Mouse (Mus musculus) stomach, postnatal 0 days (tissue): ENCODE data around the gene Gjb4.

ENCODE experiments used
- CTCF ChIP-seq: IDR thresholded peaks from 2 replicates; pipeline ENCODE4 v1.5.1; 2016; ENCODE audit warnings: antibody characterized with exemption, low read depth, mild to moderate bottlenecking, moderate library complexity
- EP300 ChIP-seq: optimal IDR thresholded peaks from 2 replicates; pipeline ENCODE3; 2016; ENCODE audit warnings: antibody characterized with exemption

DNA sequence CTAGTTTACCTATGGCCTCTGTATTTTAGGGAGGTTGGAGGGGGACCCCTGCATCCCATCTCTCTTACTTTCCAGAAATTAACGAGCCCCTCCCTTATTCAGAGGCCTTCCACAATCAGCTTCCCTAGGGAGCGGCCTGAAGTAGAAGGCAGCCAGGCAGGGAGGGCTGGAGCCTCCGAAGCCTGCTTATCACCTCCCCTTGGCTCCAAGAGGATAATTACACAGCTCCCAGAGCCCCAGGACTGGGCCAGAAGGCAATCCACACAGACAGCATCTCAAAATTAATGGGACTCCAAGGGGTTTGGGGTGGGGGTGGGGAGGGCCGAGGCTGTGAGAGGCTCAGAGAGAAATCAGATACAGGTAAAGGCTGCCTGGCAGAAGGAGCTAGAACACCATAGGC lies 12.0 kb upstream of the Gjb4 start:
- TF ChIP-seq CTCF, result no peak
- no peak for TF ChIP-seq EP300
